Mouse (Mus musculus) adrenal gland, adult (tissue): ENCODE results near the gene Fam126a.
A peak's percentile ranks its signal among the peaks of the same experiment; 100 is the strongest.

Experiments used
- DNase-seq, 2 experiments: peaks; one replicate each; pipeline ENCODE4 v3.0.0; 2022 to 2023; ENCODE audit warnings: low spot score in 1 of 2; ENCODE audit not compliant: inconsistent age in 2 of 2

Gene Fam126a

DNA sequence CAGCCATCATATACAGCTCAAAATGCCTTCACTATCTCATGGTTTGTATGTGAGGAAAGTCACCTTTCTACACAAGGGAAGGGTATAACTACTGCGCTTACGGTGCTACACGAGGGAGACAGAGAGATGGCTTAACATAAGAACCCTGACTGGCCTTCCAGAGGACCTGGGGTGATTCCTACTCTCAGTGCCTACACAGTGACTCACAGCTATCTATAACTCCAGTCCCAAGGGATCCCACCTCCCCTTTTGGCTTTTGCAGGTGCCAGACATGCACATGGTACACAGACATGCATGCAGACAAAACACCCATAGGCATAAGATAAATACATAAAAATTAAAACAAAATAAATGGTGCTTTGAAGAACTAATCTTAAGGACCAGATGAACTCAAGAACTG lies 35.6 kb downstream of the Fam126a start:
- no peak for DNase-seq

DNA sequence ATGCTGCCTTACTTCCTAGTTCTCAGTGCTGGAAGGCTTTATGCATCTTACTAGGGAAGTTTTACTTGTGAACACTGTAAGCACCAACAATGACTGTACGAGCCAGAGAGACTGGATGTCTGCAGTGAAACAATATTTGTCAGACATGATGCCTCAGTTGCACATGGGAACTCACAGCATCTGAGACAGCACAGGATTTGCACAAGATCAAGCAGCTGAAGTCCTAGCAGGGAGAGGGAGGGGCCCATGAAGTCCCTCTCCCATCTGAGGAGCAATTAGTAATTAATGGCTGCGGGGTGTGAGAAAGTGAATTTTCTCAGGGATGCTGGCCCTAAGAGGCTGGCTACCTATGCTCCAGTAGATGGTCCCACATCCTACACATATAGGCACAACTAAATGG lies 36.3 kb downstream of the Fam126a start:
- DNase-seq = no peak

DNA sequence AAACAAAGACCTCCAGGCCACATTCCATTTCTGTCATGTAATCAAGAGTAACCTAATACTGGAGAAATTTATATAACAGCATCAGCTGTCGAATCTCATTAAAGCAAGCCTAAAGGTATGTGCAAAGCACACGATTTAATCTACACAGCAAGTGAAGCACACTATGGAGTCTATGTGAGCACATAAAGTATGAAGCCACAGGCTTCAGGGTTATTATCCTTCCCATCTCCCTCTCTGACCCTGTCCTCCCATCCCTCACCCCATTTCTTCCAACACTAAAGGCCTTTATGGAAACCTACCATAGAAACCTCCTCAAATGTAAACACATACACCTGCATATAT lies 37.0 kb downstream of the Fam126a start:
- DNase-seq = no peak

DNA sequence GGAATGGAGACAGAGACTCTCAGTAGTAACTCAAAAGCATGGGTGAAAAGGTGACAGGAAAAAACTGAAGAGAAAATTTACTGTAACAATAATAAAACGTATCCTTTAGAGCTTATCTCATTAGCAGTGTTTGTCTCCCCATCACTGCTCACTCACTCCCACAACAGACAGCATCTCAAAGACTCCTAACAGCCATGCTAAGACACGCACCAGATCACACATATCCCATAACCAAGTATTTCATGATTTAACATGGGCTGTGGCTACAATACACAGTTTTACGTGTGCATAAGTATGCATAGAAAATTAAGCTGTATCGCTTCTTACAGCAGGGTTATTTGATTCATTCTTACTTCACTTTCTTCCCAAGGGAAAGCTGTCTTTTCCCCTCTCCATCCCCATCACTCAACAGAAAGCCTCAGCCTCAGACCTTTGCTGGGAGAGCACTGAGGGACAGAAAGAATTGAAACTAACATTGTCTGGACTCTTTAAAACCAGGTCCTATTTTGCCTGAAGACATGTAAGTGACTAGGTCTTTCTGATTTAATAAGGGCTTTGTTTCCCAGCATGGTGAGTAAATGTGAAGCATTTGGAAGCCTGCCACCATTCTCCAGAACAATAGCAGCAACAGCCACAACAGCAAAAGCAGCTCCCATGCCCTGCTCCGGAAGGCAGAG lies 37.5 kb downstream of the Fam126a start:
- peak; percentile 48 to 83 for DNase-seq

DNA sequence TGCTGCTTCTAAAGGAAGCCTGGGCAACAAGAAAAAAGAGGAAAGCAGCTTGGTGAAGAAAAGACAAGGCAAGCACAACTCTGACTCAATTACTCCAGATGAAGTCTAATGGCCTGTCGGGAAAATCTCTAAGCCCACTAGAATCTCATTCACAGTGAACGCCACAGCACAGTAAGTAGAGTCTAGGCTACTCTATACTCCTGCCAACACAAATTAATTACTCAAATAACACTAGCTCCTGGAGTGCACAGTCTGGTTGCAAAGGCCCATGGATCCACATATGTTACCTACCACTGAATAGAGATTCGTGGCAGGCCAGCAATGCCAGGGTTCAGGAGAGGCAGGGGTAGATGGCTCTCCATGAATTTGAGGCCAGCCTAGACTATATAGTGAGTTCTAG lies 40.5 kb downstream of the Fam126a start:
- no peak for DNase-seq

DNA sequence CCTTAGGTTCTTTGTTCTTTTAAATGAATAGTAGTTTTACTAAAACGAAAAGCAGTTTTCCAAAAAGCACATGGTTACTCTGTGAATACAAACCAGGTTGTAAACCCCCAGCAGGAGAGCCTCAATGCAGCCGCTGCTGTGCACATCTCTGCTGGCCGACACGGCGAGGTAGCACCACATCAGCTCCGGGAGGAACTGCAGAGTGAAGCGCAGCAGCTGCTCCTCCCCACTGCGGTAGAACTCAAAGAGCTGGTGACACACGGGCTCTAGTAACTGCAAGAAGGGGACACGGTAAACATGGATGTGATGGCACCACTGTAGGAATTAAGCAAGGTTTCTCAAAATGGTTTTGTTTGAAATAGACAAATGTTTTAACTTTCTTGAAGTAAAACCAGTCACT lies 42.7 kb downstream of the Fam126a start:
- no peak for DNase-seq

DNA sequence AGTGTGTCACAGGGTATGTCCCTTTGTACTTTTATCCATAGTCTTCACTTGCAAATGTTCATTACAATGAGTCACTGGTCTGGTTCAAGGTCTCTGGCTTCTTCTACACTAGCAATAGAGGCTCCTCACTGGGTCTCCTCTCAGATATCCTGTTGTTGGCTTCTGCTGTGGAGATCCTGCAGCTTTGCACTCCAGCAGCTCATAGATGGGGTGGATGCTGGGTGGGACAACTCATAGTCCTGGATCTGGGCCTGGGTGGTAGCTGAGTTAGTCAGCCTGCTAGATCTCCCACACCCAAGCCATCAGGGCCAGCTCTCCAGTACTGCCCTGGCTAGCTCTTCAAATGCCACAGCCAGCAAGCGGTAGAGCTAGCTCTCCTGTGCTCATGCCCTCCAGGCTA lies 48.4 kb downstream of the Fam126a start:
- DNase-seq = peak; percentile 52 to 88

DNA sequence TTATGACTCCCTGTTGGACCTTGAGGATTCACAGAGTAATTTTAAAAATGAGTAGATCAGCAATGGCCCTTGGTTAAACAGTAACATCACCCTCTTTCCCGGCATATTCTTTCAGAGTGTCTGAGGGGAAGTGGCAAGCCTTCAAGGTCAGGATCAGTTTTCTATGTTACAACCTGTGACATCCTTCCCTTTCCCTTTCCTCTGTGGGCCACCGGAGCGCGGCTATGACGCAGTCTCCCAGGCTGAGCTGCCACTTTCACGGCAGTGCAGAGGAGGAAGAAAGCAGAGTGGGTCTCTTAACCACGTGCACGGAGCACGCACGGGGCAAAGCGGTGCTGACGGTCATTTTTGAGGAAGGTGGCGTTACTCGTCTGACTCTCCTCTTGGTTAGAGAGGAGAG lies 52.0 kb downstream of the Fam126a start:
- DNase-seq = no peak

DNA sequence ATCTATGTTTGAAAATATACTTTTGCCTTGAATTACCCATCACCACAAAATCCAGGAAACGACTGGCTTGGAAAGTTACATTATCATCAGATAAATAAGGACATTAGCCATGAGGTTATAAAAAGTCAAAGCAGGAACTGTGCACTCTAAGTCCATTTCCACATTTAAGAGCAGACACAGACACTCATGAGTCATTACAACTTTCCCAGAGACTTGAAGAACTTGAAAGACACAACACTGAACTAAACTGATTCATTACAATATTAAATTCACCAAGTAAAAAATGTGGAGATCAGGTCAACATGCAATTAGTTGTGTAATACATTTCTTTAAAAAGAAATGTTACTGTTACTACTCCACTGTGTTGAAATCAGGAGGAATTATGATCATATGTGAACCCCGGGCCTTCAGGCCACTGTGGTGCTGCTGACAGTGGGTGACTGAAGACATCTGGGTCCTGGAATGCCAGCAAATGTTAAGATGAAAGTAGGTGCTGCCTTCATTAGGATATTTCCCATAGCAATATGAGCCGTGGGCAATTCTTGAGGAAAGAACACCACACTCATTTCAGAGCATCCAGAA lies 55.4 kb downstream of the Fam126a start:
- DNase-seq = no peak

DNA sequence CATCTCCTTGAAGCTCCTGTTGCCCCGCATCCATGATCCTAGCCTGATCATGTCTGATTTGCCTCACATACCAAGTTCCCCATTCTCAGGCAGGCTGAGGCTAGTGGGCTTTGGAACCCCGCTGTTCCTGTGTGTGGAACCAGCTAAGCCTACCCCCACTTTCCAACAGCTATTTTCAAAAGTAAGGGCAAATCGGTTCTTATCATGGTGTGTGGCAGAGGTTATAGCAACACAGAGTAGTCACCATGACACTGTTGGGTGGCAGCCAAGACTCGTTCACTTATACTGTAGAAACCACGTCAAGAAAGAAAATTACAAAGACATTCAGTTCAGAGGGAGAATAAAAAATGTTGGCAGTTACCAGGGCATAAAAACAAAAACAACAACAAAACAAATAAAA lies 62.8 kb downstream of the Fam126a start:
- DNase-seq = peak; percentile 63 to 83

DNA sequence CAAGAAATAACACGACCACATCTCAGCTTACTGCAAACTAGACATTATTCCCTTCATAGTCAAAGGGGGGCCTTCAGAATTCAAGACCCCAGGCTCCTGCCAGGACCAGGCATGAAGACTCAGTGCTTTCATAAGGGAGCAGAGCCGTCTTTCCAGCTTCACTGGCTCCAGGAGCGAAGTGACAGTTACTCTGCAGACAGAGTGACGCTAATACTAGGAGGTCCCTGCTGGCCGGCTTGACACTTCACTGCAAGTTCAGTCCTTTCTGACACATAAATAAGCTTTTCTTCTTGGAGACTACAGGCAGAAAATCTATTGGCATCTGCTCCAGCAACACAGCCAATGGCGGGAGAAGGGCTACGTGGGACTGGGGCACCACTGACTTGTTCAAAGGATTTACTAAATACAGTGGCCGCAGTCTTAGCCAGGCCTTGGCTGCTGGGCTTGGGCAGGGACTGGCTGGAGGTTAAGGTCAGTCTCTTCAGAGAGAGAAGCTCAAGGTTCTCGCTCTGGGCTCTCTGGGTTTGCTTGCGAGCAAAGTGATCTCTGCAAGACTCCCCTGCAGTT lies 65.8 kb downstream of the Fam126a start:
- peak; percentile 69 to 90 for DNase-seq

DNA sequence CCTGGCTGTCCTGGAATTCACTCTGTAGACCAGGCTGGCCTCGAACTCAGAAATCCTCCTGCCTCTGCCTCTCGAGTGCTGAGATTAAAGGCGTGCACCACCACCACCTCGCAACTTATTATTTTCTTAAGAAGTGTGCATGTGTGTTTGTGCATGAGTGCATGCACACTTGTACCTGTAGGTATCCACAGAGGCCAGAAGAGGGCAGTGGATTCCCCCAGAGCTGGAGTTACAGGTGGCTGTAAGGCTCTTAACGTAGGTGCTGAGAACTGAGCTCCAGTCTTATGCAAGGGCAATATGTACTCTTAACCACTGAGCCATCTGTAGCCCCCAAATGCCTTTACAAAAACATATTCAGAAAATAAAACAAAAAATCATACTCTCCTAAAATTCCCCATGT lies 77.4 kb downstream of the Fam126a start:
- DNase-seq = no peak

DNA sequence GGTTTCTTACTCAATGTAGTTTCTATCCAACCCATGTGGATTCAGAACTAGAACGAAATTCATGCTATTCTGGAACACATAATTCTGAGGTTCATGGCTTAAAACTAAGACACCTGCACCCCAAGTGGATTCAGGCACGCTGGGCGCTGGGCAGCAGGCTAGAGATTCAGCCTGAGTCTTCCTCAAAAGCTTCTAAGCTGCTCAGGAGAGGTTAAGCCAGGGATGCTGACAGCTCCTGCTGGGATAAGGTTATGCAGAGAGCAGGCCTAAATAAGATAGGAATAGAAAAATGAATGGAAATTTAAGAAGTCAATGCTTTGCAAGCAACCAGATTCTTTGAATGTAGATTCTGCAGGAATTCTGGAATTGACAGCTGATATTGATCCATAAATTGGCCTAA lies 82.4 kb downstream of the Fam126a start:
- DNase-seq = no peak

DNA sequence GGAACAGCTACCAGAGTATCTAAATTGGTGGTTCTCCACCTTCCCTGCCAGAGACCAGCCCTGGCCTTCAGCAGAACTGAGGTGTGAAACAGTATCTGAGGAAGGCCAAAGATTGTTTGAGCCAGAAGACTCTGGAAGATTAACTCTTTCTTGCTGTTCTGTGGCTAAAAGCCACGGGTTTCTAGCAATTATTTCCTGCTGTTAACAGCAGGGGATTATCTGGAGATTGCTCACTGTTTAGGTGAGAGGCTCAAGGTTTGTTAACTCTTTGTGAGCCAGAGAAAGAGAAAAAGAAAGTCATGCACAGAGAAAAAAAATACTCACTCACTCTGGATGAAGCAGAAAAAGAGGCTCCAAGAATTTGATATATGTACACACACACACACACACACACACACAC lies 85.4 kb downstream of the Fam126a start:
- DNase-seq = no peak

DNA sequence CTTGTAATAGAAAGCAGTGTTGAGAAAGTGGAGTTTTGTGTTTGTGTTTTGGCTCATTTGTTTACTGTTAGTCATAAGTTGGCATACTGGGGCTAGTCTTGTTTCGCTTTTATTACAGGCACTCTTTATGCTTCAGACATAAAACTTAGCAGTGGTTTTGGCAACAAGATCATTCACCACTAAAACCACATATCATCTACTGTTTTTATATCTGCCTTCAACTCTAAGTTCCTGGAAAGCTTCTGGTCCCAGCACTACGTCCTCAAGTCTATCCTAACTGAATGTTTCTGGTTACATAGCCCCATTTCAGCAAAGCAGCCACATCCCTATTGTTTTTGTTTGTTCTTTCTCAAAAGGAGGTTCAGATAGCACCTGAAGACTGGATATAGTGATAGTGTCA lies 87.0 kb downstream of the Fam126a start:
- DNase-seq = no peak

DNA sequence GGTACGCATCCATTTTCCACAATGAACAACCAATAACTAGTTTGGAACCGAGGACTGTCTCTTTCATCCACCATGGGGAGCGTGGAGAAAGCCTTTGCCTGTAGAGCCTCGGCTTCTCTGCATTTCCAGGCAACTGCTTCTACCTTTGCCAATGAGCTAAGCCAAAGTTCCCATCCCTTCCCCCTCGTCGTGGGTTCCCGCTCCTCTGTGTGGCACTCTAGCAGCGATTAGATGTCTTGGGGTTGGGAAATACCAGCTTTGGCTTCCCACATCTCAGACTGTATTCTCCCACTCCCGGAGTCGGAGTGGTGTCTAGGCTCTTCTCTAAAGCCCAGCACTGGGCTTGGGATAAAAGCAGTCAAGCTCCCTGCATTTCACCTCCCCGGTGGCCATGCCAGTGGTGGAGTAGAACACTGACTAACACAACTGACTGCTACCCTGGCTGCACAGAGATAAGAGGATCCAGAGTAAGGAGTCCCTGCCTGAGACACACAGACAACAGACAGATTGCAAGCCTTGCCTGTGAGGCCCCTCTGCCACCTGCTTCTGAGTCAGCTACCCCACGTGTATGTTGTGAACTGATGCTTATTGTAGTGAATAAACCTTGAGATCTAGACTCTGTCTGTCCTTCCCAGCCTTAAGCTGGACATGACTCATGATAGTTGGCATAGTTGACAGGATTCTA lies 106.9 kb downstream of the Fam126a start:
- peak in 1 of 2 experiments; percentile 77 for DNase-seq

DNA sequence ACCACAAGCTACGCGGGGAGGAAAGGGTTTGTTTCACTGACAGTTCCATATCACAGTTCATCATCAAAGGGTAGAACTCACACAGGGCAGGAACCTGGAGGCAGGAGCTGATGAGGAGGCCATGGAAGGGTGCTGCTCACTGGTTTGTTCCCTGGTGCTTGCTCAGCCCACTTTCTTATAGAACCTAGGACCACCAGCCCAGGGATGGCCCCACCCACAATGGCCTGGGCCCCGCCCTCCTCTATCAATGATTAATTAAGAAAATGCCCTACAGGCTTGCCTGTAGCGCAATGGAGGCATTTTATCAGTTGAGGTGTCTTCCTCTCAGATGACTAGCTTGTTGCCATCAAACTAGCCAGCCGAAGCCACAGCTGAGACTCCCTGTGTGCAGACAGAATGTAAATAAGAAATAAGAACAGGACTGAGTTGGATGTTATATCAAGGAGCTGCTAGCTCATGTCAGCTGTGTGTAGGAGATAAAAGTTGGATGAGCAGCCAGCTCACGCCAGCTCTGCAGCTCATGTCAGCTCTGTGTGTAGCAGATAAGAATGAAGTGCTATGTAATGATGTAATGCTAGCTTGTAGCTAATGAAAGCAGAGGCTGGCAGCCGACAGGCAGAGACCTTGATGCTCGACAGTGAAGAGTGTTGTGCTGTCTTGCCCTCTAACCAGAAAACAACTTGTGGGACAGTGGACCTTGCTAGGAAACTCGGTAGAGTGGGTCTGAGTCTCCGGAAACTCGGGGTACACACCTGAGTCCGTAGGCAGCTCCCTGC lies 107.8 kb downstream of the Fam126a start:
- DNase-seq = no peak

DNA sequence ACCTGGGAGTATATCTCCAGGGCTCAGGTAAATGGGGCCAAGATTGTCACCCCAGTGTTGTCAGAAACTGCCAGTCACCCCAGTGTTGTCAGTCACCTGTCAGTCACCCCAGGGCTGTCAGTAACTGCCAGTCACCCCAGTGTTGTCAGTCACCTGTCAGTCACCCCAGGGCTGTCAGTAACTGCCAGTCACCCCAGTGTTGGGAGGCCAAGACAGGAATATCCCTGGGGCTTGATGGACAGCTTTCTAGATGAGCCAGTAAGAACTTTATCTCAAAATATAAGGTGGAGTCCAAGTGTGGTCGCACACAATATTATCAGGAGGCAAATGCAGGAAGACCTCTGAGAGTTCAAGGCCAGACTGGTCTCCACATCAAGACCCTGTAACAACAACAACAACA lies 109.2 kb downstream of the Fam126a start:
- DNase-seq = no peak

DNA sequence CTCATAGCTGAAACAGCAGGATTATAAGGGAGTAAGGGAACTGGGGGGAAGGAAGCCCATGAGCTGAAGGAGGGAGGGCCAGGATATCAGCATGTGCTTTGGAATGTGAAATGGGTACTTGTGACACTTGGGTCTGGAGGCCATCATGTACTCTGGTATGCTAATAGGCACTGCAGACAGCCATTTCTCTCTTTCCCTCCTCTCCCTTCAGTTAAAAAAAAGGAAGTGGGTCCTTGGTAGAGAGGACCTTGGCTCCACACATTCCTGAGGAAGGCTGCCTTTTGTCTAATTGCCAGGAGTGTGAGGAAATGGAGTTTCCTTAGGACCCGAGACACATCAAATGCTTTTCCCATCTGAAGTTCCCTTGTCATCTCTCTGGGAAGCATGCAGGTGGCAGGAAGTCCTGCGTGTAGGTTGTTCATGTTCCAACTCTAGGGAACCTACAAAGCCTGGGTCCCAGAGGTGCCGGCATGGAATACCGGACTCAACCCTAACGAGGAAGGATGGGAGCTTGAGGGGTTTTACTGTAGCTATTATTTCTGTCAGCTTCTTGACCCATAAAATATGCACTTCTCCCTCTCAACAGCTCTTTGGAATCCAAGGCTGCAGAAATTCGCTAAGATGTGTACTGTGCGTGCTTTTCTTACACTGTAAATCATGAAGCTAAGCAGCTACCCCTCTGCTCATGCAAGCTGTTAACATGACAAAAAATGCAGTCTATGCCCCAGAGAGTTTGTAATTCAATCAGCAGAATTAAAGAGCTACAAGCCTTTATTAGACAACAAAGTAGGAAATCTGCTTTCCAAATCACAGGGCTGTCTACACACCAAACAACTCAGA lies 110.4 kb downstream of the Fam126a start:
- no peak for DNase-seq

DNA sequence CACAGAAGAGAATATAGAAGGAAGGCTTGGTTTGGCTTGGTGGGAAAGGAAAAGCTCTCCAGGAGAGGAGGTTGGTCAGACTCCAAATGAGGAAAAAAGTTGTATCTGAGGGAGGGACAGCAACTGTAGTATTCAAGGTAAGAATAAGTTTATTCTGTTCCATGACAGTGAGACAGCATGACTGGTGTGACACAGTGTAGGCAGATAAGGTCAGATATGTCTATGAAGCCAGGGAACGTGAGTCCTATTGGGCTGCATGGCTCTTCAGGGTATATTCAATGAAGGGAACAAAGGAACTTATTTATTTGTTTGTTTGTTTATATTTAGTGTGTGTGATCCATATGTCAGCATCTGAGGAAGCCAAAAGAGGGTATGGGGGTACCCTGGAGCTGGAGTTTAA lies 113.2 kb downstream of the Fam126a start:
- no peak for DNase-seq

DNA sequence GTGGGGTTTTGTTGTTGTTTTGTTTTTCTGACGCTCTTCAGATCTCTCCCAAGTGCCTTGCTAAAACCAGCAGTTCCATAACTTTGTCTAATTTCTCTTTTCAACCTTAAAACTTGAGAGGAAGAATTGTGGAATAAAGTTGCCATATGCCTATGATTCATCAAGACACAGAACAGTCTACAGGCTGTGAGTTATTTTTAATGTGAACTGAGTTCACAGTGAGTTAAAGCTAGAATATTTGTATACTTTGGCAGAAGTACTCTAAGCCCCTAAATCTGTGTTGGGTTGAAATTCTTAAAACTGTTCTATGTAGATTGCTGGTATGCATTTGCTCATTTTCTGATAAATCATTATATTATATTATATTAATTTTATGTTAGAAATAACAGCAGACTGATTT lies 118.9 kb downstream of the Fam126a start:
- DNase-seq = no peak
